Mouse (Mus musculus): Measurements from ENCODE around the gene Gas6. TPM values are rescaled to one million over a fixed set of nuclear protein-coding genes. Genes with fewer than 3 reads are reported as not detected.

Gas6 gene
- polyA plus RNA-seq, 1 experiment from 2014 or later = 6.1 TPM

Other genes starting within 250 kb of the Gas6 start
- 0.16 TPM in 1 of 2 replicates, not detected in the other for gene Adprhl1, start 240.3 kb downstream of the Gas6 start, polyA plus RNA-seq (2016; fragmentation: Nextera tagmentation; extraction: Ambion mirVana)
- gene Dcun1d2, start 206.4 kb downstream of the Gas6 start, polyA plus RNA-seq (2016; fragmentation: Nextera tagmentation; extraction: Ambion mirVana) = 24.6 and 26.9 TPM in 2 replicates
- gene Tmco3, start 206.3 kb downstream of the Gas6 start, polyA plus RNA-seq (2016; fragmentation: Nextera tagmentation; extraction: Ambion mirVana) = 34.0 and 34.5 TPM in 2 replicates
- 208 and 215 TPM in 2 replicates for gene Tfdp1, start 155.7 kb downstream of the Gas6 start, polyA plus RNA-seq (2016; fragmentation: Nextera tagmentation; extraction: Ambion mirVana)
- gene Atp4b, start 97.7 kb downstream of the Gas6 start, polyA plus RNA-seq (2016; fragmentation: Nextera tagmentation; extraction: Ambion mirVana) = 0.10 TPM in 1 of 2 replicates, not detected in the other
- gene Grk1, start 89.4 kb downstream of the Gas6 start, polyA plus RNA-seq (2016; fragmentation: Nextera tagmentation; extraction: Ambion mirVana) = 0.04 TPM in 2 replicates
- gene Tmem255b, start 59.3 kb downstream of the Gas6 start, polyA plus RNA-seq (2016; fragmentation: Nextera tagmentation; extraction: Ambion mirVana) = 0.19 and 0.22 TPM in 2 replicates
- gene 1700029H14Rik, start 68.0 kb upstream of the Gas6 start, polyA plus RNA-seq (2016; fragmentation: Nextera tagmentation; extraction: Ambion mirVana) = not detected in 2 replicates
- 24.8 and 27.2 TPM in 2 replicates for gene Rasa3, start 183.1 kb upstream of the Gas6 start, polyA plus RNA-seq (2016; fragmentation: Nextera tagmentation; extraction: Ambion mirVana)
- gene Cfap97d2, start 211.4 kb upstream of the Gas6 start, polyA plus RNA-seq (2016; fragmentation: Nextera tagmentation; extraction: Ambion mirVana) = 1.4 and 2.0 TPM in 2 replicates

Data from forebrain, embryonic 10.5 days (tissue).